Mouse (Mus musculus) CH12.LX (cell line): ENCODE results near the gene Prkaa1. TPM values are rescaled to one million over a fixed set of nuclear protein-coding genes. Genes with fewer than 3 reads are reported as not detected.
"Not testable (repeated sequence)": the region's sequence is repeated elsewhere in the genome, so short reads cannot be mapped to it uniquely, and the experiment has no call there.

Experiments
- DNase-seq: peaks from one replicate; pipeline ENCODE4 v3.0.0-alpha.2; 2013; ENCODE audit errors: extremely low read depth
- H3K27ac ChIP-seq: 2 replicates; pipeline ENCODE4 v1.5.1; 2012; ENCODE audit warnings: low read depth, mild to moderate bottlenecking, control low read depth, moderate library complexity; ENCODE audit not compliant: insufficient read depth
- H3K27me3 ChIP-seq: replicated peaks from 2 replicates; pipeline ENCODE3; 2012; ENCODE audit warnings: inconsistent platforms
- H3K36me3 ChIP-seq, 2 experiments: replicated peaks in 1 of 2; 2 replicates each; pipeline versions ENCODE3 to v1.6.1; 2012; ENCODE audit warnings: inconsistent platforms in 1 of 2, low read length in 1 of 2, mild to moderate bottlenecking in 1 of 2, mixed read lengths in 1 of 2, moderate library complexity in 1 of 2; ENCODE audit not compliant: control insufficient read depth in 1 of 2, insufficient read depth in 1 of 2
- H3K4me1 ChIP-seq, 2 experiments: 2 replicates each; pipeline ENCODE4 v1.6.1; 2012; ENCODE audit warnings: inconsistent platforms in 1 of 2, moderate library complexity in 1 of 2; ENCODE audit not compliant: insufficient read depth in 2 of 2, control insufficient read depth in 1 of 2
- H3K4me2 ChIP-seq: 2 replicates; pipeline ENCODE4 v1.6.1; 2012; ENCODE audit warnings: low read depth, mild to moderate bottlenecking, control low read depth; ENCODE audit not compliant: poor library complexity, insufficient read depth, severe bottlenecking
- H3K4me3 ChIP-seq, 3 experiments: fragments of 150-350 bp in 1 of 3; sonication (generic) in 1 of 3; replicated peaks in 1 of 3; 2 replicates each; pipeline versions ENCODE3 to v1.5.1; 2011 to 2012; ENCODE audit warnings: low read depth in 2 of 3, low read length in 2 of 3, mild to moderate bottlenecking in 2 of 3, moderate library complexity in 2 of 3, control low read depth in 1 of 3, improper control_type of control experiment in 1 of 3, inconsistent platforms in 1 of 3, mixed read lengths in 1 of 3; ENCODE audit not compliant: poor library complexity in 1 of 3
- H3K79me2 ChIP-seq: replicated peaks from 2 replicates; pipeline ENCODE4 v1.6.1; 2012; ENCODE audit warnings: mild to moderate bottlenecking, moderate library complexity; ENCODE audit not compliant: control insufficient read depth, poor library complexity, insufficient read depth, severe bottlenecking; ENCODE audit errors: extremely low read depth
- H3K9ac ChIP-seq: 2 replicates; pipeline ENCODE4 v1.6.1; 2012; ENCODE audit warnings: low read depth, mild to moderate bottlenecking, control low read depth, moderate library complexity; ENCODE audit not compliant: insufficient read depth
- H3K9me3 ChIP-seq: replicated peaks from 2 replicates; pipeline ENCODE3; 2012; ENCODE audit warnings: low read length, inconsistent platforms, mixed read lengths
- BHLHE40 ChIP-seq: IDR thresholded peaks from 2 replicates; pipeline ENCODE4 v1.6.1; 2011; ENCODE audit warnings: mild to moderate bottlenecking, low read depth, low read length, improper control_type of control experiment
- CHD2 ChIP-seq: IDR thresholded peaks from 2 replicates; pipeline ENCODE4 v1.6.1; 2011; ENCODE audit warnings: low read length, improper control_type of control experiment
- CTCF ChIP-seq, 2 experiments: IDR thresholded peaks in 1 of 2; conservative IDR thresholded peaks in 1 of 2; 2 replicates each; pipeline ENCODE4 v1.5.1; 2011 to 2012; ENCODE audit warnings: low read depth in 2 of 2, low read length in 2 of 2, improper control_type of control experiment in 1 of 2, inconsistent platforms in 1 of 2, mild to moderate bottlenecking in 1 of 2, moderate library complexity in 1 of 2
- ELF1 ChIP-seq: IDR thresholded peaks from 2 replicates; pipeline ENCODE4 v1.6.1; 2014; ENCODE audit warnings: low read depth, mild to moderate bottlenecking, inconsistent platforms, low read length, improper control_type of control experiment
- GABPA ChIP-seq: IDR thresholded peaks from 2 replicates; pipeline ENCODE4 v1.6.1; 2012; ENCODE audit warnings: low read depth, low read length, improper control_type of control experiment, inconsistent platforms; ENCODE audit not compliant: insufficient replicate concordance
- HCFC1 ChIP-seq: IDR thresholded peaks from 2 replicates; pipeline ENCODE4 v1.6.1; 2012; ENCODE audit warnings: low read depth, mild to moderate bottlenecking, inconsistent platforms, low read length, improper control_type of control experiment
- MAFK ChIP-seq: IDR thresholded peaks from 2 replicates; pipeline ENCODE4 v1.6.1; 2011; ENCODE audit warnings: low read length, improper control_type of control experiment; ENCODE audit not compliant: insufficient replicate concordance
- MXI1 ChIP-seq: IDR thresholded peaks from 2 replicates; pipeline ENCODE4 v1.6.1; 2011; ENCODE audit warnings: mild to moderate bottlenecking, low read depth, low read length, improper control_type of control experiment
- PAX5 ChIP-seq: IDR thresholded peaks from 2 replicates; pipeline ENCODE4 v1.6.1; 2012; ENCODE audit warnings: low read length, inconsistent platforms, mixed read lengths
- TBP ChIP-seq: conservative IDR thresholded peaks from 2 replicates; pipeline ENCODE4 v1.6.1; 2011; ENCODE audit warnings: low read depth, low read length, improper control_type of control experiment
- dilution Hi-C: fragments of 300-500 bp; cut with MboI; formaldehyde crosslinking; loops from 2 replicates; pipeline ENCODE4 v1.14.3; 2020; ENCODE audit warnings: low sequenced_read_pairs; ENCODE audit not compliant: extremely low pct_unique_long_range_greater_than_20kb, extremely low pct_ligation_motif_present
- in situ Hi-C: fragments of 300-500 bp; cut with MboI; formaldehyde crosslinking; loops from 3 replicates; pipeline ENCODE4 v1.14.3; 2019; ENCODE audit warnings: low sequenced_read_pairs, low pct_ligation_motif_present, low pct_unique_long_range_greater_than_20kb, mixed read lengths
- polyA plus RNA-seq: library from polyadenylated mRNA; unstranded; fragments of >175 nt; gene quantifications from 2 replicates; pipeline ENCODE4 v1.2.1, GENCODE M21; 2012; ENCODE audit warnings: low read depth; ENCODE audit not compliant: insufficient read length
- total RNA-seq, 2 experiments: library from RNA; depleted of rRNA; stranded (reverse); fragments of 300-350 nt in 1 of 2; fragments of >200 nt in 1 of 2; gene quantifications; 2 replicates each; pipeline ENCODE4 v1.2.3; 2012 to 2014

The Prkaa1 gene
- total and polyA plus RNA-seq, 3 experiments, result 12.6 to 25.4 (median 21.2) TPM

GRCm38 (mm10) chr15:5220491-5220890, 76.8 kb downstream of the Prkaa1 start:
- Histone ChIP-seq H3K27me3 (no peaks in the 10 kb centered on the region), H3K4me2 (no peak overlapping the region), H3K79me2 (no peaks in the 10 kb centered on the region), H3K9ac (no peak overlapping the region), H3K4me3 (no peak overlapping the region), H3K36me3 (peaks cover 3 to 51% of the 10 kb centered on the region in 2 experiments), H3K9me3 (no peaks in the 10 kb centered on the region), H3K4me1 (no peaks in the 10 kb centered on the region), H3K27ac (no peak overlapping the region)
- dilution Hi-C loops, result no loop called here
- TF ChIP-seq PAX5 (no peak), MAFK (no peak), ELF1 (no peak), CHD2 (no peak), BHLHE40 (no peak), CTCF (conservative IDR thresholded peaks at IDR 0.05 in 1 of 2, IDR thresholded peaks at IDR 0.05 in 1 of 2; ENCODE audit: low read depth in 2 of 2, low read length in 2 of 2) (no peak), GABPA (no peak), MXI1 (no peak), TBP (no peak), HCFC1 (no peak)
- in situ Hi-C loops, result no loop called here
- DNase-seq, result no peak

DNA sequence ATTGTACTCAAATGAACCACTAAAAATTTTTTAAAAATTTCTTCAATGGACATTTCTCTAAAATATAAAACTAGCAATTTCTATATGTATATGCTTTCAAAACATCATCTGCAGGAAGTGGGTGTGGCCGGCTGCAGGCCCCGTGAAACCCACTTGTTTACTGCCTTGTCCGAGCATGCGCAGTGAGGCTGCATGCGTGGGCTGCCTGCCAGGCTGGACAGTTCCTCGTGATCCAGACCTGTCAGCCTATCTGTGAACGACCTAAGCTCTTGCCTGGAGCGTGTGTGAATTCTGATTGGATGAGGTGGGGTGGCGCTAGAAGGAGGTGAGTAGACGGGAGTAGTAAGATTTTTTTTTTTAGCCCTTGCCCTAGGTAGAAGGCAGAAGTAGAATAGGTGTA, 87.1 kb downstream of the Prkaa1 start:
- H3K4me3 ChIP-seq, H3K27me3 ChIP-seq, dilution Hi-C loops, H3K79me2 ChIP-seq, H3K4me2 ChIP-seq, H3K9ac ChIP-seq, DNase-seq, H3K9me3 ChIP-seq, H3K27ac ChIP-seq, H3K4me1 ChIP-seq: not testable (repeated sequence)
- H3K36me3 ChIP-seq, result peaks cover 9 to 39% of the 10 kb centered on the region in 2 experiments
- in situ Hi-C loops, result loop anchor here (25.0 kb wide), 3 partner anchors 382 to 982 kb away; no protein-coding TSS in a partner anchor

Other genes starting within 250 kb of the Prkaa1 start
- gene Mroh2b, start 245.1 kb upstream of the Prkaa1 start, total RNA-seq (2012; rRNA removed), result not detected in 2 replicates
- gene Mroh2b, start 245.1 kb upstream of the Prkaa1 start, total RNA-seq (2014; rRNA removed), result not detected in 2 replicates
- not detected in 2 replicates for gene Mroh2b, start 245.1 kb upstream of the Prkaa1 start, polyA plus RNA-seq
- gene C7, start 80.1 kb upstream of the Prkaa1 start, total RNA-seq (2012; rRNA removed), result 0.04 TPM in 1 of 2 replicates, not detected in the other
- 0.11 TPM in 1 of 2 replicates, not detected in the other for gene C7, start 80.1 kb upstream of the Prkaa1 start, total RNA-seq (2014; rRNA removed)
- 0.09 and 0.10 TPM in 2 replicates for gene C7, start 80.1 kb upstream of the Prkaa1 start, polyA plus RNA-seq
- gene Card6, start 35.3 kb upstream of the Prkaa1 start, total RNA-seq (2012; rRNA removed), result 1.5 and 1.6 TPM in 2 replicates
- gene Card6, start 35.3 kb upstream of the Prkaa1 start, total RNA-seq (2014; rRNA removed), result 1.3 and 1.9 TPM in 2 replicates
- 3.7 and 3.9 TPM in 2 replicates for gene Card6, start 35.3 kb upstream of the Prkaa1 start, polyA plus RNA-seq
- 1,567 and 1,787 TPM in 2 replicates for gene Rpl37, start 27.2 kb upstream of the Prkaa1 start, total RNA-seq (2012; rRNA removed)
- 914 and 1,083 TPM in 2 replicates for gene Rpl37, start 27.2 kb upstream of the Prkaa1 start, total RNA-seq (2014; rRNA removed)
- gene Rpl37, start 27.2 kb upstream of the Prkaa1 start, polyA plus RNA-seq, result 646 and 928 TPM in 2 replicates
- 24.5 and 24.6 TPM in 2 replicates for gene Ttc33, start 41.7 kb downstream of the Prkaa1 start, total RNA-seq (2012; rRNA removed)
- gene Ttc33, start 41.7 kb downstream of the Prkaa1 start, total RNA-seq (2014; rRNA removed), result 53.6 and 59.4 TPM in 2 replicates
- gene Ttc33, start 41.7 kb downstream of the Prkaa1 start, polyA plus RNA-seq, result 34.8 and 55.7 TPM in 2 replicates
- gene Ptger4, start 100.3 kb downstream of the Prkaa1 start, total RNA-seq (2012; rRNA removed), result 4.2 and 6.5 TPM in 2 replicates
- gene Ptger4, start 100.3 kb downstream of the Prkaa1 start, total RNA-seq (2014; rRNA removed), result 4.7 and 5.5 TPM in 2 replicates
- 3.1 and 4.4 TPM in 2 replicates for gene Ptger4, start 100.3 kb downstream of the Prkaa1 start, polyA plus RNA-seq